Mouse (Mus musculus) midbrain, embryonic 12.5 days (tissue): ENCODE measurements around the gene Sdsl. TPM values are rescaled to one million over a fixed set of nuclear protein-coding genes. Genes with fewer than 3 reads are reported as not detected.

Source experiments
- ATAC-seq: fragments of 200-750 bp; cut with Nextera tagmentation; 2 replicates; pipeline ENCODE4 v1.8.0; 2017; ENCODE audit warnings: low read depth, moderate TSS enrichment, moderate library complexity; ENCODE audit not compliant: low FRiP score
- H3K27ac ChIP-seq: fragments of 300-500 bp; sonication (generic); replicated peaks from 2 replicates; pipeline ENCODE4 v1.5.1; 2016; ENCODE audit warnings: mild to moderate bottlenecking
- H3K27me3 ChIP-seq: fragments of 300-500 bp; sonication (generic); 2 replicates; pipeline ENCODE4 v1.6.1; 2016; ENCODE audit warnings: mild to moderate bottlenecking
- H3K36me3 ChIP-seq: fragments of 300-500 bp; sonication (generic); 2 replicates; pipeline ENCODE4 v1.6.1; 2016
- H3K4me1 ChIP-seq: fragments of 300-500 bp; sonication (generic); 2 replicates; pipeline ENCODE4 v1.6.1; 2016
- H3K4me2 ChIP-seq: fragments of 300-500 bp; sonication (generic); replicated peaks from 2 replicates; pipeline ENCODE4 v1.6.1; 2016; ENCODE audit warnings: mild to moderate bottlenecking, moderate library complexity
- H3K4me3 ChIP-seq: fragments of 300-500 bp; sonication (generic); 2 replicates; pipeline ENCODE4 v1.5.1; 2016; ENCODE audit warnings: mild to moderate bottlenecking
- H3K9ac ChIP-seq: fragments of 300-500 bp; sonication (generic); replicated peaks from 2 replicates; pipeline ENCODE4 v1.6.1; 2016; ENCODE audit warnings: mild to moderate bottlenecking, moderate library complexity
- H3K9me3 ChIP-seq: fragments of 300-500 bp; sonication (generic); 2 replicates; pipeline ENCODE4 v1.6.1; 2016; ENCODE audit warnings: mild to moderate bottlenecking
- WGBS: fragments of 180-500 bp; shearing (Covaris S2); methylation state at CpG from one replicate; pipeline ENCODE4 v1.1.7; 2016; 5-methylcytosine and 5-hydroxymethylcytosine counted together
- polyA plus RNA-seq: library from polyadenylated mRNA; unstranded; fragments of >200 nt; fragmentation: Nextera tagmentation; extraction: Ambion mirVana; gene quantifications from 2 replicates; pipeline ENCODE4 v1.2.1, GENCODE M21; 2016

Sdsl gene
- polyA plus RNA-seq, 1 experiment from 2014 or later = 6.4 TPM

DNA sequence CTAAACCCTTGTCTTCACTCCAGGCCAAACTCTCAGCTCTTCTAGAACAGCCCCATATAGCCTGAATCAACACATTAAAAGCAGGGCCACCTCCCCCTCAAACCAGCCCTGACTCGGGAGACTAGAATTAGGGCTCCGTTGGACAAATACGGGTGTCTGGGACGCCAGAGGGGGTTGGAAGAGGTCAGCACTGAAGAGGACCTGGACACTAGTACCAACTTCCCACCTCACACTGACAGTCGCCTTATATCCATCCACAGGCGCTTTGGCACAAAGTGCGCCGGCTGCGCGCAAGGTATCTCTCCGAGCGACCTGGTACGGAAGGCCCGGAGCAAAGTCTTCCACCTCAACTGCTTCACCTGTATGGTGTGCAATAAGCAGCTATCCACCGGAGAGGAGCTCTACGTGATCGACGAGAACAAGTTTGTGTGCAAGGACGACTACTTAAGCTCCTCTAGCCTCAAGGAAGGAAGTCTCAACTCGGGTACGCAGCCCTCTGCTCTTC, 38.3 kb downstream of the Sdsl start:
- peak overlapping the region; percentile 90 for H3K27ac ChIP-seq
- 1% methylated on average over 21 of the region's 21 CpGs for WGBS

GRCm38 (mm10) chr5:120433135-120433760, 39.4 kb downstream of the Sdsl start:
- H3K4me1 ChIP-seq = peaks cover 46% of the 10 kb centered on the region
- no peaks in the 10 kb centered on the region for H3K36me3 ChIP-seq
- ATAC-seq = no peak
- peak overlapping the region; percentile 65 for H3K4me2 ChIP-seq
- peaks cover 97% of the 10 kb centered on the region for H3K27me3 ChIP-seq
- H3K4me3 ChIP-seq = peak overlapping the region; percentile 55
- peak overlapping the region; percentile 90 for H3K27ac ChIP-seq
- peak overlapping the region; percentile 77 for H3K9ac ChIP-seq
- WGBS = 0% methylated on average over 13 of the region's 13 CpGs
- H3K9me3 ChIP-seq = no peaks in the 10 kb centered on the region

More for the DNA sequence above, 38.3 kb downstream of the Sdsl start:
- Histone ChIP-seq H3K27me3 (peaks cover 97% of the 10 kb centered on the region), H3K4me1 (peaks cover 54% of the 10 kb centered on the region), H3K36me3 (no peaks in the 10 kb centered on the region), H3K4me2 (peak overlapping the region; percentile 65), H3K4me3 (peak overlapping the region; percentile 55), H3K9me3 (no peaks in the 10 kb centered on the region), H3K9ac (peak overlapping the region; percentile 77)
- ATAC-seq = no peak

GRCm38 (mm10) chr5:120432486-120433015, 40.1 kb downstream of the Sdsl start:
- WGBS = under 1% methylated on average over 9 of the region's 9 CpGs
- H3K4me1 ChIP-seq = peaks cover 46% of the 10 kb centered on the region
- no peaks in the 10 kb centered on the region for H3K36me3 ChIP-seq

DNA sequence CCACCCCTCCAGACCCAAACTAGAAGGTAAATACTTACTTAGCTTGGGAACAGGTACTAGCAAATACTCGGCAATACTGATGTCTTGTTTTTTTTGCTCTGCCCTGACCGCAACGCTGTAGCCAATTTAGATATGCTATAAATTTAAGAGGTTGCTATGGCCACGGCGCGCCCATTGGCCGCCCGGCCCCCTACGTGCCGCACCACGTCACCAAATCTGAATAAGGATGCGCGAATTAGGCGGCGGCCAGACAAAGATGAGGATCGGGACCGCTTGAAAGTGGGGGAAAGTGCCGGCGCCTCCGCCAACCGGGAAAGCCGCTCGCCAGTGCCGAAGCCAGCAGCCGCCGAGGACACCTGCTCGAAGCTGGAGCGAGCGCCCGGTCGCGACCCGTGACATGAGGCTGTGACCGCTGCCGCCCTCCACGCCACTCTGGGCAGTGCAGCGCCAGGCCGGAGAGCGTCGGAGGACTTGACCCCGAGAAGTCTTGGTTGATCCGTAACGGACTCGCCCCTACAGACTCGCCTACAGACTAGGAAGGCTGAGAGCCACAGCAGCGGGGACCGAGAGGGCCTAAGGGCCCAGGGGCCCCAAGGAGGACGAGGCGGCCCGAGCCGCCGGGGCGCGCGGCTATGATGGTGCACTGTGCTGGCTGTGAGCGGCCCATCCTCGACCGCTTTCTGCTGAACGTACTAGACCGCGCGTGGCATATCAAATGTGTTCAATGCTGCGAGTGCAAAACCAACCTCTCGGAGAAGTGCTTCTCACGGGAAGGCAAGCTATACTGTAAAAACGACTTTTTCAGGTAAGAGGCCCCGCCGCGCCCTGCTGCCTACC, 40.7 kb downstream of the Sdsl start, which contains the start of gene Lhx5:
TSS of gene Lhx5 (plus strand) at position 51 of the 837 bp plus-strand sequence.
- Histone ChIP-seq H3K4me1 (peaks cover 48% of the 10 kb centered on the region), H3K4me3 (peak within 1 kb of the TSS; percentile 55), H3K27ac (peak within 1 kb of the TSS; percentile 90), H3K4me2 (peak within 1 kb of the TSS; percentile 65), H3K9me3 (no peaks in the 10 kb centered on the region), H3K36me3 (no peaks in the 10 kb centered on the region), H3K9ac (peak within 1 kb of the TSS; percentile 77), H3K27me3 (peaks cover 98% of the 10 kb centered on the region)
- ATAC-seq = peak; percentile 63
- WGBS = under 1% methylated on average over 69 of the region's 69 CpGs

More at GRCm38 (mm10) chr5:120432486-120433015, 40.1 kb downstream of the Sdsl start:
- peak overlapping the region; percentile 65 for H3K4me2 ChIP-seq
- peak overlapping the region; percentile 90 for H3K27ac ChIP-seq
- no peak for ATAC-seq
- H3K9me3 ChIP-seq = no peaks in the 10 kb centered on the region
- peak overlapping the region; percentile 55 for H3K4me3 ChIP-seq
- peak overlapping the region; percentile 77 for H3K9ac ChIP-seq
- H3K27me3 ChIP-seq = peaks cover 97% of the 10 kb centered on the region

- ATAC-seq = no peak
- under 1% methylated on average over 30 of the region's 30 CpGs for WGBS
- Histone ChIP-seq H3K9ac (peak overlapping the region; percentile 77), H3K9me3 (no peaks in the 10 kb centered on the region), H3K27ac (peak overlapping the region; percentile 83), H3K4me1 (peaks cover 44% of the 10 kb centered on the region), H3K36me3 (no peaks in the 10 kb centered on the region), H3K4me2 (peak overlapping the region; percentile 65), H3K27me3 (peaks cover 98% of the 10 kb centered on the region), H3K4me3 (peak overlapping the region; percentile 55)
Observed at GRCm38 (mm10) chr5:120431001-120431583, 41.5 kb downstream of the Sdsl start.

DNA sequence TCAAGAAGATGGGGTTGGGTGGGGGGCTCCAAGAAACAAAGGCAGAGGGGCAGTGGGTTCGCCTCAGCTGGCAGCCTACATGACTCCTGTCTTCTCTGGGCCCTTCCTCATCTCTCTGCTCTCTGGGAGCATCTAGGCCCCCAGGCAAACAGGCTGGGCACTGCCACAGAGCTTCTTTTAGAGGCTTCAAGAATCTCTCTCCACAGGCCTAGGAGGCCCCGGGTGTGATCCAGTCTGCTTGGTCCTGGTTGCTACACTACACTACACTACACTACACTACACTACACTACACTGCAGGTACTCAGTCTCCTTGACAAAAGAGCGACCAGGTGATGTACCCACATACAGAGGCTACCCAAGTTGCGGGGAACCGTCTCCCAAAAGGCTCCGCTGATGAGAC, 42.9 kb downstream of the Sdsl start:
- H3K27ac ChIP-seq = peak overlapping the region; percentile 88
- 9% methylated on average over 6 of the region's 6 CpGs for WGBS
- peak overlapping the region; percentile 55 for H3K4me3 ChIP-seq
- H3K9ac ChIP-seq = peak overlapping the region; percentile 63
- peaks cover 36% of the 10 kb centered on the region for H3K4me1 ChIP-seq
- peak overlapping the region; percentile 52 for H3K4me2 ChIP-seq
- no peaks in the 10 kb centered on the region for H3K9me3 ChIP-seq
- no peak for ATAC-seq
- no peaks in the 10 kb centered on the region for H3K36me3 ChIP-seq
- peaks cover 98% of the 10 kb centered on the region for H3K27me3 ChIP-seq

DNA sequence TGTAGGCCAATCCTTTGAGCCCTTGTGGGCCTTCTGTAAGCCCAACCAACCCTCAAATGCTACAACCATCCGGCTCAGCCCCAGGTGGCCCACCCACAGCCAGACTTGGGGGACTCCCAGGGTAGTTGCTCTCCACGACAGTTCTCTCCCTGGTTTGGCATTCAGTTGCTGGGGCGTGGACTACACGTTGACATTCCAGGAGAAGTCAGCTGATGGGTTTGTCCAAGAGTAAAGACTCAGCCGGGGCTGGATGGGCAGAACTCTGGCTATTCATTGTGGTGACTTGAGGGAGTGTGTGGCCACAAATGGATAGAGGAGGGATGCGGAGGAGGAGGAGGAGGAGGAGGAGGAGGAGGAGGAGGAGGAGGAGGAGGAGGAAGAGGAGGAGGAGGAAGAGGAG, 43.6 kb downstream of the Sdsl start:
- Histone ChIP-seq H3K27me3 (peaks cover 98% of the 10 kb centered on the region), H3K36me3 (no peaks in the 10 kb centered on the region), H3K9ac (peak overlapping the region; percentile 63), H3K9me3 (no peaks in the 10 kb centered on the region), H3K4me3 (peak overlapping the region; percentile 55), H3K4me2 (peak overlapping the region; percentile 52), H3K27ac (peak overlapping the region; percentile 88), H3K4me1 (peaks cover 32% of the 10 kb centered on the region)
- 6% methylated on average over 5 of the region's 6 CpGs for WGBS
- ATAC-seq = no peak

DNA sequence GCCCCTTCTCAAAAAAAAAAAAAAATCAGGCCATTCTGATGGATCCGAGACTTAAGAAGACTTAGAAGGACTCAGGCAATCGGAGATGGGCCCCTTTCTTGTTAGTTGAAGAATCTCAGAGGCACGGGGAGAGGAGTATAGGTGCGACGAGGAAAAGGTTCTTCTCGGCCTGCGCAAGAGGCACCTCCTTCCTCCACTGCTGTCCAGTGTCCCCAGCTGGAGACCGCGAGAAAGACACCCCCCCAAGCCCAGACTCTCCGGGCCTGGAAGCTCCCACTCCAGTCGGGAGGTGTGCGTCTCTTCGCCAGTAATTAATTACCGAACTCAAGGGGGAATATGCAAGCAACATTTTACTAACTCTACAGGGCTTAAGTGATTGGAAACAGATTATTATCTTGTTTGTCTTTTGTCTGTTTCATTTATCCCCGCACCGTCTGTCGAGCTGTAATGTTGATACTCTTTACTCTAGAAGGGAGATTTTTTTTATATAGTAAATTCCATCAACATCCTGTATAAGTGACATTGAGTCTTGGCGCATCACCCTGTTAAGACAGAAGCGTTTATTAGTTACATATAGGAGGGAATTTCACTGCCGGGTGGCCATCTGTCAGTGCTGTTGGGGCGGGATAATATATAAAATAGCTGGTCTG, 44.3 kb downstream of the Sdsl start:
- Histone ChIP-seq H3K36me3 (no peaks in the 10 kb centered on the region), H3K4me2 (peak overlapping the region; percentile 52), H3K9ac (peak overlapping the region; percentile 63), H3K4me1 (peaks cover 32% of the 10 kb centered on the region), H3K4me3 (peak overlapping the region; percentile 55), H3K27me3 (peaks cover 97% of the 10 kb centered on the region), H3K27ac (peak overlapping the region; percentile 88), H3K9me3 (no peaks in the 10 kb centered on the region)
- no peak for ATAC-seq
- 3% methylated on average over 21 of the region's 21 CpGs for WGBS

GRCm38 (mm10) chr5:120427451-120427938, 45.1 kb downstream of the Sdsl start:
- peak overlapping the region; percentile 63 for H3K9ac ChIP-seq
- H3K9me3 ChIP-seq = no peaks in the 10 kb centered on the region
- no peaks in the 10 kb centered on the region for H3K36me3 ChIP-seq
- H3K4me2 ChIP-seq = peak overlapping the region; percentile 52
- H3K27me3 ChIP-seq = peaks cover 97% of the 10 kb centered on the region
- under 1% methylated on average over 33 of the region's 33 CpGs for WGBS
- peak overlapping the region; percentile 55 for H3K4me3 ChIP-seq
- no peak for ATAC-seq
- H3K4me1 ChIP-seq = peaks cover 32% of the 10 kb centered on the region
- peak overlapping the region; percentile 88 for H3K27ac ChIP-seq

- Histone ChIP-seq H3K4me2 (peak overlapping the region; percentile 52), H3K4me1 (peaks cover 25% of the 10 kb centered on the region), H3K4me3 (peak overlapping the region; percentile 55), H3K9me3 (no peaks in the 10 kb centered on the region), H3K27ac (peak overlapping the region; percentile 88), H3K27me3 (peaks cover 97% of the 10 kb centered on the region), H3K9ac (peak overlapping the region; percentile 63; the same call in 1 of the 2 replicates), H3K36me3 (no peaks in the 10 kb centered on the region)
- 3% methylated on average over 10 of the region's 10 CpGs for WGBS
- ATAC-seq = no peak
Observed at GRCm38 (mm10) chr5:120426572-120426971, 46.0 kb downstream of the Sdsl start.

DNA sequence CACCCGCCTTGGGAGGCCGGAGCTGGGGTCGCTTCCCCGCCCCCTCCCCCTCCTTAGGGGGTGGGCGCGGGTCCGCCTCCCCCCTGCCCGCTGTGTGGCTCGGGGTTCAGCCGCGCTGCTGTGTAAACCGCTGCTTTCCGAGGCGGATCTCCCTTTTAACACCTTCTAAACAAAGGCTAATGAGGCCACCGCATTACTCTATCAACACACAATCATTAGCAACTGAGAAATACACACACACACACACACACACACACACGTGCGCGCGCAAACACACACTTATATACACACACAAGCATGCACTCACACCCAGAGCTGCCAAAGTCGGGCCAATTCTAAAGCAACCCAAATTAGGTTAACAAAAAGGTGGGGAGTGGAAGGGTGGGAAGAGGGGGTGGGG, 46.9 kb downstream of the Sdsl start:
- H3K4me3 ChIP-seq = peak overlapping the region; percentile 55
- peak overlapping the region; percentile 88 for H3K27ac ChIP-seq
- peak overlapping the region; percentile 52 for H3K4me2 ChIP-seq
- no peaks in the 10 kb centered on the region for H3K36me3 ChIP-seq
- no peaks in the 10 kb centered on the region for H3K9me3 ChIP-seq
- peaks cover 97% of the 10 kb centered on the region for H3K27me3 ChIP-seq
- H3K9ac ChIP-seq = peak overlapping the region; percentile 59
- WGBS = 0% methylated on average over 19 of the region's 20 CpGs
- H3K4me1 ChIP-seq = peaks cover 24% of the 10 kb centered on the region
- no peak for ATAC-seq
